Mouse (Mus musculus) cerebellum, adult 9-11 months (tissue): Measurements from ENCODE around the gene Padi6.

ENCODE experiments used
- DNase-seq: peaks from one replicate; pipeline ENCODE4 v3.0.0; 2022

The Padi6 gene

GRCm38 (mm10) chr4:140680731-140681397, 61.6 kb downstream of the Padi6 start:
- DNase-seq: no peak

- DNase-seq: peak; percentile 74
Measured at GRCm38 (mm10) chr4:140679723-140680380, 62.6 kb downstream of the Padi6 start.

GRCm38 (mm10) chr4:140679038-140679437, 63.4 kb downstream of the Padi6 start:
- peak; percentile 28 for DNase-seq
